Mouse (Mus musculus) cerebellum, adult 2 months (tissue): Measurements from ENCODE around the gene Alx3. TPM values are rescaled to one million over a fixed set of nuclear protein-coding genes. Genes with fewer than 3 reads are reported as not detected.

Source experiments
- DNase-seq, 2 experiments: peaks; one replicate each; pipeline ENCODE4 v3.0.0; 2021
- H3K27ac ChIP-seq: fragments of 200-500 bp; 2 replicates; pipeline ENCODE4 v1.5.1; 2012; ENCODE audit warnings: low read length, control low read depth, inconsistent platforms; ENCODE audit not compliant: insufficient read depth
- H3K27me3 ChIP-seq: fragments of 200-500 bp; 2 replicates; pipeline ENCODE4 v1.6.1; 2012; ENCODE audit warnings: inconsistent platforms, mild to moderate bottlenecking, low read length, moderate library complexity; ENCODE audit not compliant: control insufficient read depth, insufficient read depth
- H3K4me1 ChIP-seq: fragments of 200-500 bp; 2 replicates; pipeline ENCODE4 v1.6.1; 2011; ENCODE audit warnings: low read length; ENCODE audit not compliant: control insufficient read depth, insufficient read depth
- H3K4me3 ChIP-seq: fragments of 200-500 bp; replicated peaks from 2 replicates; pipeline ENCODE3; 2011; ENCODE audit warnings: mild to moderate bottlenecking, low read depth, low read length, control low read depth; ENCODE audit not compliant: insufficient read depth
- CTCF ChIP-seq: fragments of 200-500 bp; IDR thresholded peaks from 2 replicates; pipeline ENCODE4 v1.5.1; 2011; ENCODE audit warnings: low read depth, mild to moderate bottlenecking, control low read depth, low read length, moderate library complexity, borderline replicate concordance; ENCODE audit not compliant: insufficient read depth
- POLR2A ChIP-seq: fragments of 200-500 bp; IDR thresholded peaks from 2 replicates; pipeline ENCODE4 v1.6.1; 2011; ENCODE audit warnings: low read length, control low read depth, borderline replicate concordance; ENCODE audit not compliant: insufficient read depth
- WGBS: fragments of 180-500 bp; shearing (Covaris S2); methylation state at CpG from one replicate; pipeline ENCODE4 v1.1.7; 2018; 5-methylcytosine and 5-hydroxymethylcytosine counted together
- polyA plus RNA-seq: library from polyadenylated mRNA; depleted of rRNA; stranded (reverse); fragments of >200 nt; gene quantifications from 2 replicates; pipeline ENCODE4 v1.2.3, GENCODE M21; 2012

Alx3 gene
- polyA plus RNA-seq, 1 experiment = 0.08 TPM

- TF ChIP-seq POLR2A = no peak
- no peak for TF ChIP-seq CTCF
- WGBS = 83% methylated on average over 21 of the region's 21 CpGs
- no peak for DNase-seq
Measured at GRCm38 (mm10) chr3:107621286-107622075, 26.6 kb downstream of the Alx3 start.

GRCm38 (mm10) chr3:107622537-107622936 is 27.7 kb downstream of the Alx3 start:
- no peak overlapping the region for H3K4me3 ChIP-seq
- no peaks in the 10 kb centered on the region for H3K4me1 ChIP-seq
- no peak for DNase-seq
- no peak overlapping the region for H3K27ac ChIP-seq
- TF ChIP-seq POLR2A = no peak
- TF ChIP-seq CTCF = no peak
- 92% methylated on average over 7 of the region's 7 CpGs for WGBS
- H3K27me3 ChIP-seq = no peaks in the 10 kb centered on the region

More at GRCm38 (mm10) chr3:107621286-107622075, 26.6 kb downstream of the Alx3 start:
- Histone ChIP-seq H3K4me1 (no peaks in the 10 kb centered on the region), H3K27me3 (no peaks in the 10 kb centered on the region), H3K4me3 (no peak overlapping the region), H3K27ac (no peak overlapping the region)

- Histone ChIP-seq H3K27ac (no peak overlapping the region), H3K4me3 (no peak overlapping the region), H3K4me1 (no peaks in the 10 kb centered on the region; the same call in 1 of the 2 replicates), H3K27me3 (no peaks in the 10 kb centered on the region)
- 93% methylated on average over 8 of the region's 8 CpGs for WGBS
- TF ChIP-seq POLR2A (no peak), CTCF (no peak)
- DNase-seq = no peak
Measured at GRCm38 (mm10) chr3:107624424-107624823, 29.6 kb downstream of the Alx3 start.

GRCm38 (mm10) chr3:107625536-107625935 is 30.7 kb downstream of the Alx3 start:
- Histone ChIP-seq H3K27ac (no peak overlapping the region), H3K27me3 (no peaks in the 10 kb centered on the region), H3K4me3 (no peak overlapping the region), H3K4me1 (no peaks in the 10 kb centered on the region; the same call in 1 of the 2 replicates)
- WGBS = 90% methylated on average over 8 of the region's 8 CpGs
- TF ChIP-seq CTCF = no peak
- TF ChIP-seq POLR2A = no peak
- DNase-seq = no peak

- WGBS = 93% methylated on average over 8 of the region's 8 CpGs
- Histone ChIP-seq H3K27me3 (no peaks in the 10 kb centered on the region), H3K4me3 (no peak overlapping the region), H3K4me1 (no peaks in the 10 kb centered on the region; the same call in 1 of the 2 replicates), H3K27ac (no peak overlapping the region)
- no peak for TF ChIP-seq POLR2A
- TF ChIP-seq CTCF = no peak
- DNase-seq = no peak
Measured at GRCm38 (mm10) chr3:107626751-107627150, 31.9 kb downstream of the Alx3 start.

GRCm38 (mm10) chr3:107627641-107628040 is 32.8 kb downstream of the Alx3 start:
- Histone ChIP-seq H3K4me1 (no peaks in the 10 kb centered on the region; the same call in 1 of the 2 replicates), H3K27me3 (no peaks in the 10 kb centered on the region), H3K4me3 (no peak overlapping the region), H3K27ac (no peak overlapping the region)
- 71% methylated on average over 7 of the region's 7 CpGs for WGBS
- DNase-seq = no peak
- no peak for TF ChIP-seq POLR2A
- no peak for TF ChIP-seq CTCF

GRCm38 (mm10) chr3:107628551-107628950 is 33.7 kb downstream of the Alx3 start:
- no peak for TF ChIP-seq CTCF
- TF ChIP-seq POLR2A = no peak
- no peaks in the 10 kb centered on the region; the same call in 1 of the 2 replicates for H3K4me1 ChIP-seq
- H3K27me3 ChIP-seq = no peaks in the 10 kb centered on the region
- DNase-seq = no peak
- 93% methylated on average over 2 of the region's 2 CpGs for WGBS
- H3K4me3 ChIP-seq = no peak overlapping the region
- H3K27ac ChIP-seq = no peak overlapping the region

GRCm38 (mm10) chr3:107629411-107629810 is 34.6 kb downstream of the Alx3 start:
- TF ChIP-seq POLR2A (no peak), CTCF (no peak)
- no peaks in the 10 kb centered on the region; the same call in 1 of the 2 replicates for H3K4me1 ChIP-seq
- H3K27ac ChIP-seq = no peak overlapping the region
- DNase-seq = no peak
- no peaks in the 10 kb centered on the region for H3K27me3 ChIP-seq
- no peak overlapping the region for H3K4me3 ChIP-seq
- 91% methylated on average over 4 of the region's 4 CpGs for WGBS
